Mouse (Mus musculus) kidney, adult 2 months (tissue): ENCODE measurements around the gene Rnf220.

ENCODE experiments used
- CTCF ChIP-seq: fragments of 200-500 bp; conservative IDR thresholded peaks from 2 replicates; pipeline ENCODE4 v1.5.1; 2011; ENCODE audit warnings: low read depth, mild to moderate bottlenecking, control low read depth, low read length, moderate library complexity, mixed read lengths; ENCODE audit not compliant: insufficient read depth, insufficient read length
- POLR2A ChIP-seq: fragments of 200-500 bp; IDR thresholded peaks from one replicate; pipeline ENCODE4 v1.6.1; 2011; ENCODE audit warnings: low read depth, low read length, control low read depth

GRCm38 (mm10) chr4:117416827-117417226, 80.0 kb downstream of the Rnf220 start:
- TF ChIP-seq CTCF (no peak), POLR2A (no peak)
